Mouse (Mus musculus): ENCODE measurements around the gene Dnah3. TPM values are rescaled to one million over a fixed set of nuclear protein-coding genes. Genes with fewer than 3 reads are reported as not detected.

The Dnah3 gene
- polyA plus RNA-seq, 1 experiment from 2014 or later: 0.12 TPM

- no peaks in the 10 kb centered on the region for H3K27me3 ChIP-seq (ENCODE audit: control insufficient read depth, insufficient read depth, low read length)
- WGBS: 63% methylated on average over 4 of the region's 4 CpGs
- ATAC-seq (replicated peaks; ENCODE audit: extremely low read depth, insufficient read depth, low FRiP score): no peak
- no peak overlapping the region for H3K4me2 ChIP-seq (ENCODE audit: low read depth, low read length)
- peaks cover 5% of the 10 kb centered on the region; the same call in 1 of the 2 replicates for H3K4me1 ChIP-seq (ENCODE audit: control insufficient read depth, insufficient read depth, low read length)
- no peak overlapping the region for H3K9ac ChIP-seq (ENCODE audit: low read length)
- no peak overlapping the region for H3K27ac ChIP-seq (ENCODE audit: low read length)
- H3K9me3 ChIP-seq (replicated peaks; ENCODE audit: control insufficient read depth, low read length): no peaks in the 10 kb centered on the region
- H3K4me3 ChIP-seq (ENCODE audit: low read length): no peak overlapping the region
- H3K36me3 ChIP-seq (ENCODE audit: control insufficient read depth, insufficient read depth): no peaks in the 10 kb centered on the region; the same call in 1 of the 2 replicates
These were observed 207.2 kb downstream of the Dnah3 start for GRCm38 (mm10) chr7:119887887-119888286.

- H3K4me1 ChIP-seq (ENCODE audit: control insufficient read depth, insufficient read depth, low read length): peaks cover 3% of the 10 kb centered on the region; the same call in 1 of the 2 replicates
- H3K9me3 ChIP-seq (replicated peaks; ENCODE audit: control insufficient read depth, low read length): no peaks in the 10 kb centered on the region
- no peaks in the 10 kb centered on the region for H3K36me3 ChIP-seq (ENCODE audit: control insufficient read depth, insufficient read depth)
- H3K9ac ChIP-seq (ENCODE audit: low read length): no peak overlapping the region
- no peak overlapping the region for H3K4me3 ChIP-seq (ENCODE audit: low read length)
- no peak overlapping the region for H3K4me2 ChIP-seq (ENCODE audit: low read depth, low read length)
- no peak overlapping the region for H3K27ac ChIP-seq (ENCODE audit: low read length)
- ATAC-seq (replicated peaks; ENCODE audit: extremely low read depth, insufficient read depth, low FRiP score): no peak
- no peaks in the 10 kb centered on the region for H3K27me3 ChIP-seq (ENCODE audit: control insufficient read depth, insufficient read depth, low read length)
- WGBS: 68% methylated on average over 2 of the region's 2 CpGs
These were observed 213.9 kb downstream of the Dnah3 start for GRCm38 (mm10) chr7:119881229-119881628.

- H3K27me3 ChIP-seq (ENCODE audit: control insufficient read depth, insufficient read depth, low read length): no peaks in the 10 kb centered on the region
- no peak for ATAC-seq (replicated peaks; ENCODE audit: extremely low read depth, insufficient read depth, low FRiP score)
- 88% methylated on average over 5 of the region's 5 CpGs for WGBS
- H3K9ac ChIP-seq (ENCODE audit: low read length): no peak overlapping the region
- no peaks in the 10 kb centered on the region for H3K36me3 ChIP-seq (ENCODE audit: control insufficient read depth, insufficient read depth)
- H3K27ac ChIP-seq (ENCODE audit: low read length): no peak overlapping the region
- H3K4me3 ChIP-seq (ENCODE audit: low read length): no peak overlapping the region
- H3K9me3 ChIP-seq (replicated peaks; ENCODE audit: control insufficient read depth, low read length): no peaks in the 10 kb centered on the region
- H3K4me1 ChIP-seq (ENCODE audit: control insufficient read depth, insufficient read depth, low read length): peaks cover 6% of the 10 kb centered on the region
- H3K4me2 ChIP-seq (ENCODE audit: low read depth, low read length): no peak overlapping the region
These were observed 214.7 kb downstream of the Dnah3 start for GRCm38 (mm10) chr7:119880345-119880744.

- Histone ChIP-seq H3K9me3 (replicated peaks; ENCODE audit: control insufficient read depth, low read length) (no peaks in the 10 kb centered on the region), H3K4me1 (ENCODE audit: control insufficient read depth, insufficient read depth, low read length) (peaks cover 5% of the 10 kb centered on the region), H3K27me3 (ENCODE audit: control insufficient read depth, insufficient read depth, low read length) (no peaks in the 10 kb centered on the region), H3K4me3 (ENCODE audit: low read length) (no peak overlapping the region), H3K9ac (ENCODE audit: low read length) (no peak overlapping the region), H3K4me2 (ENCODE audit: low read depth, low read length) (no peak overlapping the region), H3K36me3 (ENCODE audit: control insufficient read depth, insufficient read depth) (no peaks in the 10 kb centered on the region), H3K27ac (ENCODE audit: low read length) (no peak overlapping the region)
- no peak for ATAC-seq (replicated peaks; ENCODE audit: extremely low read depth, insufficient read depth, low FRiP score)
- 93% methylated on average over 4 of the region's 4 CpGs for WGBS
These were observed 215.9 kb downstream of the Dnah3 start for GRCm38 (mm10) chr7:119879171-119879570.

- Histone ChIP-seq H3K4me1 (ENCODE audit: control insufficient read depth, insufficient read depth, low read length) (peaks cover 3% of the 10 kb centered on the region; the same call in 1 of the 2 replicates), H3K36me3 (ENCODE audit: control insufficient read depth, insufficient read depth) (no peaks in the 10 kb centered on the region), H3K4me3 (ENCODE audit: low read length) (no peak overlapping the region), H3K27ac (ENCODE audit: low read length) (no peak overlapping the region), H3K4me2 (ENCODE audit: low read depth, low read length) (no peak overlapping the region), H3K27me3 (ENCODE audit: control insufficient read depth, insufficient read depth, low read length) (no peaks in the 10 kb centered on the region), H3K9ac (ENCODE audit: low read length) (no peak overlapping the region), H3K9me3 (replicated peaks; ENCODE audit: control insufficient read depth, low read length) (no peaks in the 10 kb centered on the region)
- no peak for ATAC-seq (replicated peaks; ENCODE audit: extremely low read depth, insufficient read depth, low FRiP score)
- 43% methylated on average over 3 of the region's 3 CpGs for WGBS
These were observed 219.2 kb downstream of the Dnah3 start for GRCm38 (mm10) chr7:119875776-119876440.

- no peak overlapping the region for H3K9ac ChIP-seq (ENCODE audit: low read length)
- H3K9me3 ChIP-seq (replicated peaks; ENCODE audit: control insufficient read depth, low read length): no peaks in the 10 kb centered on the region
- no peaks in the 10 kb centered on the region for H3K27me3 ChIP-seq (ENCODE audit: control insufficient read depth, insufficient read depth, low read length)
- WGBS: 67% methylated on average over 2 of the region's 2 CpGs
- H3K4me1 ChIP-seq (ENCODE audit: control insufficient read depth, insufficient read depth, low read length): peaks cover 3% of the 10 kb centered on the region; the same call in 1 of the 2 replicates
- H3K4me2 ChIP-seq (ENCODE audit: low read depth, low read length): no peak overlapping the region
- no peak for ATAC-seq (replicated peaks; ENCODE audit: extremely low read depth, insufficient read depth, low FRiP score)
- H3K36me3 ChIP-seq (ENCODE audit: control insufficient read depth, insufficient read depth): no peaks in the 10 kb centered on the region
- H3K4me3 ChIP-seq (ENCODE audit: low read length): no peak overlapping the region
- H3K27ac ChIP-seq (ENCODE audit: low read length): no peak overlapping the region
These were observed 222.0 kb downstream of the Dnah3 start for GRCm38 (mm10) chr7:119873050-119873449.

Other genes with a start within 250 kb of the Dnah3 start
- gene Lyrm1, start 199.4 kb downstream of the Dnah3 start, polyA plus RNA-seq (2015; fragmentation: Nextera tagmentation; extraction: Ambion mirVana): 7.6 and 8.3 TPM in 2 replicates
- gene Dcun1d3, start 199.0 kb downstream of the Dnah3 start, polyA plus RNA-seq (2015; fragmentation: Nextera tagmentation; extraction: Ambion mirVana): 6.5 and 8.1 TPM in 2 replicates
- gene Tmem159, start 7.1 kb upstream of the Dnah3 start, polyA plus RNA-seq (2015; fragmentation: Nextera tagmentation; extraction: Ambion mirVana): 29.9 and 39.9 TPM in 2 replicates
- gene Zp2, start 50.0 kb upstream of the Dnah3 start, polyA plus RNA-seq (2015; fragmentation: Nextera tagmentation; extraction: Ambion mirVana): not detected in 2 replicates
- 0.09 TPM in 1 of 2 replicates, not detected in the other for gene Anks4b, start 78.6 kb upstream of the Dnah3 start, polyA plus RNA-seq (2015; fragmentation: Nextera tagmentation; extraction: Ambion mirVana)
- 1.1 and 2.0 TPM in 2 replicates for gene Crym, start 106.8 kb upstream of the Dnah3 start, polyA plus RNA-seq (2015; fragmentation: Nextera tagmentation; extraction: Ambion mirVana)
- not detected in 2 replicates for gene Abca14, start 108.7 kb upstream of the Dnah3 start, polyA plus RNA-seq (2015; fragmentation: Nextera tagmentation; extraction: Ambion mirVana)
- 0.05 and 0.11 TPM in 2 replicates for gene Abca15, start 233.4 kb upstream of the Dnah3 start, polyA plus RNA-seq (2015; fragmentation: Nextera tagmentation; extraction: Ambion mirVana)